Mouse (Mus musculus) spleen, adult 18-20 months (tissue): Measurements from ENCODE around the gene Mup10.
"Not testable (repeated sequence)": the region's sequence is repeated elsewhere in the genome, so short reads cannot be mapped to it uniquely, and the experiment has no call there.

ENCODE experiments used
- DNase-seq, 2 experiments: peaks; one replicate each; pipeline ENCODE4 v3.0.0; 2022; ENCODE audit warnings: mixed read lengths in 2 of 2

The Mup10 gene

DNA sequence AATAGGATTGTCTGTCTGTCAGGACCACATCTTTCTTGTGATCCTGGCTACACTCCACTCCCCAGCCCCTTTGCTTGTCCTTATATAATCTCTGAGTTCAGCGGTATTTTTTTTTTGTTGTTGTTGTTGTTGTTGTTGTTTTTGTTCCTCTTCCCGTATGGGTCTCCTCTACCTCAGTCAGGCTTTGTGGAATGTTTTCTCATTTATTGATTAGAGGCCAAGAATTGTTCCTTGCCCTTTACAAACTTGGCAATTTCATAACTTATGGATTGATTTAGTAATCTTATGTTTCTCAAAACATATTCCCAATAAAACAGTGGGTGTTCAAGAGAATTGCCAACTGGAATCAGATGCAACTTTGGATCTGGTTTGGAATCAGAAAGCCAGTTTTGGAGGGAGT, at the start of gene Mup10:
TSS of gene Mup10 (minus strand) at position 101 of the 400 bp plus-strand sequence.
- DNase-seq = not testable (repeated sequence)
